Mouse (Mus musculus) left cerebral cortex, postnatal 14 days (tissue): ENCODE measurements around the gene Selenom. TPM values are rescaled to one million over a fixed set of nuclear protein-coding genes. Genes with fewer than 3 reads are reported as not detected.

ENCODE experiments used
- DNase-seq, 2 experiments: peaks; one replicate each; pipeline ENCODE4 v3.0.0; 2021 to 2022; ENCODE audit warnings: low spot score in 2 of 2, mixed read lengths in 1 of 2
- intact Hi-C: fragments of 180-260 bp; cut with DNase I; formaldehyde crosslinking; loops from one replicate; pipeline ENCODE4 v1.15.1; 2025
- total RNA-seq, 2 experiments: library from RNA; stranded (reverse); gene quantifications; 2 replicates each; pipeline ENCODE4 v1.2.3; 2021

Selenom gene
- total RNA-seq, 2 experiments from 2014 or later: 156 to 170 TPM

DNA sequence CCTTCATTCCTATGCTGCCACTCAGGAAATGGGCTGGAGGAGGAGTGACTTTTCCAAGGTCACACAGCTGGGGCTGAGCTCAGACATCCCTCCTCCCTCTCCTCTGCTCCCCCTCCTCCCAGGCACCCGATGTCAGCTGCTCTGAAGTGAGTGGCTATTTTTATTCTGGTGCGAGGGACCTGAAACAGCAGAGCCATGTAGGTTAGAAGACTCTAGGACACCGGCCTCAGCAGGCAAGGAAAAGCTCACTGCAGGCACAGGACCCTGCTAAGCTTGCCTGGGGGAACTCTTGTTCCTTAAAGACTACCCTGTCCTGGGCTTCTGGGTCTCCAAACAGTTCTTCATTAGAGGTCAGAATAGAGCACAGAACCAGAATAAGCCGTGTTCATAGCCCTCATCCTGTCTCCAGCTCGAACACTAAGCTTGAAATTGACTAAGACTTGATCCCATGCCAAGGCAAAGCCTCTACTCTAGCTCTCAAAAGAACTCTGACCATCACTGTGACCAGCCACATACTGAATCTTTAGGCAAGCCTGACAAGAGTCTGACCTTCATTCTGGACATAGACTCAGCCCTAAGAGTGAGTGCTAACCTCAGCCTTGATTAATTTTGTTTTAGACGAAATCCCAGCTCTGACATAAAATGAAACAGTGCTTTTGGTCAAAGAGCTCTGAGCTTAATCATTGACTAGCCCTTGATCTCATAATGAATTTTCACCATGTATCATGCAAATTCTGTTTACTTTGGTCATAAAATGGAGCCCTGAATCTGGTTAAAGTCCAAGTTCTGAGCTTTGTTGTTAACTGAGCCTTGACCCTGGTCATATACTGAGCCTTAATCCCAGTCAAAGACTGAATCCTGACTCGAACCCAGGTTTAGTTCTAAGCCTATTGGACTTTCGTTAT, 5.1 kb upstream of the Selenom start:
- intact Hi-C loops: no loop called here
- DNase-seq: no peak

- no peak for DNase-seq
- intact Hi-C loops: no loop called here
These were observed 4.2 kb upstream of the Selenom start for GRCm38 (mm10) chr11:3510321-3510720.

- DNase-seq: no peak
- intact Hi-C loops: no loop called here
These were observed 1.2 kb upstream of the Selenom start for GRCm38 (mm10) chr11:3513291-3513690.

- intact Hi-C loops: loop anchor here (5.0 kb wide), 1 partner anchor 128 kb away; no protein-coding TSS in a partner anchor
- DNase-seq: no peak
These were observed 732 bp downstream of the Selenom start for GRCm38 (mm10) chr11:3515216-3515615.

DNA sequence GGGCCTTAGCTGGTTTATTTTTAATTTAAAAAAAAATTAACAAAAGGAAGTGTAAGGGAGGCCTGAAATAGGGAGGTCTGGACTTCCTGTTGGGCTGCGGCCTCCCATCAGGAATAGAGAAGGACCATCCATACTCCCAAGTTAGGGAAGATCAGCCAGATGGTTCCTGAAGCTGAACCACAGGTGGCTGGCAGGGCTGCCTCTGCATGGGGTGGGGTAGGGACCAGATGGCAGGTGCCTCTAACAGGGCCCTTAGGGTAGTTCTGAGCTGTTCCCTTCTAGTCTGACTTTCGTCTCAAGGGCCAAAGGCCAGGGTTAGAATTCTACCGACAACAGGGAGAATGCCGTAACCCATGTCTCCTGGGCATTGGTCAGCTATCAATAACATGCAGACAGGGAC, 1.2 kb downstream of the Selenom start:
- DNase-seq: no peak
- intact Hi-C loops: loop anchor here (5.0 kb wide), 1 partner anchor 128 kb away; no protein-coding TSS in a partner anchor

DNA sequence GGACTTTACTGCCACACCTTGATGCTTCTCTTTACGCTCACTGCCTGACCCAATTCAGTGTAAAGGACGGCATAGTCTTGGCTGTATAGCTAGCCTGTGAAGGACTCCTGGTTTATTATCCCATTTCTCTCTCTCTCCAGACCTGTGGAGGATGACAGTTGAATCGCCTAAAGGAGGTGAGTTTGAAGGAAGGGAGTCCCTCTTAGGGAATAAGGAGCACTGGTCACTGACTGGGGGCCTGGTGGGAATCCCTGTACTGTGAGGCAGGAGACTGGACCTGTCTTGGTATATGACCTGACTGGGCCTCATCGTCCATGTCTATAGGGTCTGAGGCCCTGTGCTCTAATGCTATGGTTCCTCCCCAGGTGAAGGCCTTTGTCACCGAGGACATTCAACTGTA, 1.6 kb downstream of the Selenom start:
- no peak for DNase-seq
- intact Hi-C loops: loop anchor here (5.0 kb wide), 1 partner anchor 129 kb away; no protein-coding TSS in a partner anchor

DNA sequence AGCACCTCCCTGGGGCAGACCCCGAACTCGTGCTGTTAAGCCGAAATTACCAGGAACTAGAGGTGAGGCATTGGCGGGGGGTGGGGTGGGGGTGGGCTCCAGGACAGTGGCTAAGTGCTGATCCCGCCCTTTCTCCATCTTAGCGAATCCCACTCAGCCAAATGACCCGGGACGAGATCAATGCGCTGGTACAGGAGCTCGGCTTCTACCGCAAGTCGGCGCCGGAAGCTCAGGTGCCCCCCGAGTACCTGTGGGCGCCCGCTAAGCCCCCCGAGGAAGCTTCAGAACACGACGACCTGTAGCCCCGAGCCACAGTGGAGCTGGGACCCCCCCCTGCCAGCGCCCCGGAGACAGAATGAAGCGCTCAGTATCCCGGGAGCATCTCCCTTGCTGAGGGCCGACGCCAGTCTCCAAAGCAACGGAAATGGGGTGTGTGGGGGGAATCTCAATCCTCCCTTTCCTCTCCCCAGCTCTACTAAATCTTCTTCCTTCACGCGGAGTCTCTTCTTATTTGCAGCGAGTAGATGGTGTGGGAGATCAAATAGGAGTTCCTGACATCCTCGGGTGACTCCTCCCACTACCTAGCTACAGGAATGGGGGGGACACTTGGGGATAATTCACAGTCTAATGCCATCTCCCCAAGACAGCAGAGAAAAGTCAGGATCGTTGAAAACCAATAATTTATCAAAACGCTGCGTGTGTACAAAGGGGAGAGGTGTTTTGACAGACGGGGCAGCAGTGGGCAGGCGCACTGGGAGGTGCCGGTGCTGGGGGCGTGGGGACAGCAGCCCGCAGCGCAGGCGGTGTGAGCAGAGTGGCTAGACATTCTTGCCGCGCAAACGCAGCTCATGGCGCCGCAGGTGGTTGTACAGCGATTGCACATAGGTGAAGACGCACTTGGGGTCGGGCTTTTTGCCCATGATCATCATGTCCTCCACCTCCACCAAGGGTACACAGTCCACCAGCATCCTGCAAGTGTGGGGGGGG, 2.7 kb downstream of the Selenom start:
- DNase-seq: no peak
- intact Hi-C loops: loop anchor here (5.0 kb wide), 1 partner anchor 130 kb away; no protein-coding TSS in a partner anchor

- no peak for DNase-seq
- intact Hi-C loops: loop anchor here (5.0 kb wide), 1 partner anchor 131 kb away; no protein-coding TSS in a partner anchor
These were observed 3.6 kb downstream of the Selenom start for GRCm38 (mm10) chr11:3517846-3518732.

GRCm38 (mm10) chr11:3519051-3519726, 4.7 kb downstream of the Selenom start:
- intact Hi-C loops: loop anchor here (5.0 kb wide), 1 partner anchor 132 kb away; no protein-coding TSS in a partner anchor
- DNase-seq: no peak

- intact Hi-C loops: loop anchor here (5.0 kb wide), 1 partner anchor 133 kb away; no protein-coding TSS in a partner anchor
- no peak for DNase-seq
These were observed 5.4 kb downstream of the Selenom start for GRCm38 (mm10) chr11:3519756-3520398.

DNA sequence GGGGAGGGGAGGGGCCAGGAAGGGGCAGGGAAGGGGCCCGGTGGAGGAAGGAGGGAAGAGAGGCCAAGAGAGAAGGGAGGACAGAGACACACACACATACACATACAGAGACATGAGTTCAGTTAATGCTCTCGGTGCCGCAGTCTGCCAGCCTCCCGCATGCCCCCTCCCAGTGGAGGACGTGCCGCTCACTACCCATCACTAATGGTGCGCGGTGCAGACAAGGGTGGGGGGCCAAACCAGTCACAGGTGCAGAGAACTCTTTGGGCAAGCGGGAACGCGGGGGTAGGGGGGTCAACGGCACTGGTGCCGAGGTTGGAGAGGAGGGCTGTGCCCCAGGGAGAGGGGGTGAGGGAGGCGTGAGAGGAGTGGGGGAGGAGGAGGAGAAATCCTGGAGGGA, 6.4 kb downstream of the Selenom start:
- intact Hi-C loops: no loop called here
- no peak for DNase-seq

- intact Hi-C loops: no loop called here
- DNase-seq: no peak
These were observed 7.1 kb downstream of the Selenom start for GRCm38 (mm10) chr11:3521339-3522224.

DNA sequence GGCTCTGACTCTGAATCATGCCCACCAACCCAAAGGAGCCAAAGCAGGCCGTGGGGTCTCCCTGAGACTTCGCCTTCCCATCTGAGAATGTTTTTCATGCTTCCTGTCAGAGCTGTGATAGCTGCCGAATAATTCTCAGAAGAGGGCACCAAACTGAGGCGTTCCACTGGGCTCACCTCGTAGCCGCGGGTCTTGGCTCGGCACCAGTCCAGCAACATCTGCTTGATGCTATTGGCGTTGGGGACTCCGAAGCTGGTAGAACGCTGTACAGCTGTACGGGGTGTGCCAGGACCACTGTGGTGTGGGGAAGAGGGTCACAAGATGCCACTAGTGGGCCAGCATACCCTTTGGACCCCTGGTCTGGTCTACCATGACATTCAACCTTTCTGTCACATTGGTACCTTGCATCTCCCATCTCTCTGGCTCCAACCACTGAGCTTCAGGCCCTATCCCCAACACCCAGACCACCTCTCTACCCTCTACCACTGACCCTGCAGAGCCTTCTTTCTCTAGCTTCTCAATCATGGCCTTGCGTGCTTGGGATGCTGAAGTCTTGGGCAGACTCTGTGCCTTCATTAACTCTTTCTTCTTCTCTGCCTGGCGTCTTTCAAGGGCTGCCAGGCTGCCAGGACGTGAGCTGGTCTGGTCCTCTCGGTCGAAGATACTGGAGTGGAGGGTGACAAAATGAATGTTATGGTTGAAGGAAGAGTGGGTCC, 8.0 kb downstream of the Selenom start:
- DNase-seq: no peak
- intact Hi-C loops: no loop called here

DNA sequence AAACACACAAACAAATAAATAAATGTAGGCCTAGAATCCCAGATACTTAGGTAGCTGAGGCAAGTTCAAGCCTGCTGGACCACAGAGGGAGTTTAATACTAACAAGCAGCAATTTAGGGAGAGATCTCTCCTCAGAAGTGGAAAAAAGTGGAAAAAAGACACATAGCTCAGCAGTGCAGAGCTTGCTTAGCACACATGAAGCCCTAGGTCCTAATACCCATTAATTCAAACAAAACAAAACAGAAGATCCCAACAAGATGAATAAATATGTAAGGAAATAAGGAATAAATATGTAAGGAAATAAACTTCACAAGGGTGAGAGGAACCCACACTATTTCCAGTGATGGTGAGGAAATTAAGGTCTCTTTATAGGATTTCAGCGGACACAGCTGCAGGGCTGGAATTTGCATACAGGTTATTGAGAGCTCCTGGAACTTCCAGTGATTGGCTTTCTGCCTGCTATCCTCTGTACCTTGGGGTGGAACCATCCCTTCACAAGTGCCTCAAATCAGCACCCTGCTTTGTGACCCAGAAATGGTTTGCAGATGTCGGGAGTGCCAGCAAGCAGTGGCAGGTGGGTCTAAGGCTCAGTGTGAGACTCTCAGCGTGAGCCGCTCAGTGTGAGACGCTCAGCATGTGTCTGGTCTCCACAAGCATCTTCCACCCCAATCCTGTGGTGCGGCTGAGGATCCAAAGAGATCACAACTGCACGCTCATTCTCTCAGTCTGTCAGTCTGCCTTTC, 9.5 kb downstream of the Selenom start:
- no peak for DNase-seq
- intact Hi-C loops: no loop called here

GRCm38 (mm10) chr11:3525560-3525959, 11.1 kb downstream of the Selenom start:
- intact Hi-C loops: no loop called here
- DNase-seq: no peak
